Mouse (Mus musculus) adrenal gland (tissue): Measurements from ENCODE around the gene Olfr491.

Experiments used
- intact Hi-C: fragments of 180-260 bp; cut with DNase I; formaldehyde crosslinking; loops from one replicate; pipeline ENCODE4 v1.15.1; 2025
- long read RNA-seq, 2 experiments: library from polyadenylated mRNA; unstranded; transcript quantifications; one replicate each; pipeline ENCODE4 v2.0.0; 2020; ENCODE audit warnings: borderline replicate concordance in 1 of 2; ENCODE audit not compliant: insufficient replicate concordance in 1 of 2

The Olfr491 gene
- long read RNA-seq, experiment 1, result 0 reads
- long read RNA-seq, experiment 2, result 0 reads

DNA sequence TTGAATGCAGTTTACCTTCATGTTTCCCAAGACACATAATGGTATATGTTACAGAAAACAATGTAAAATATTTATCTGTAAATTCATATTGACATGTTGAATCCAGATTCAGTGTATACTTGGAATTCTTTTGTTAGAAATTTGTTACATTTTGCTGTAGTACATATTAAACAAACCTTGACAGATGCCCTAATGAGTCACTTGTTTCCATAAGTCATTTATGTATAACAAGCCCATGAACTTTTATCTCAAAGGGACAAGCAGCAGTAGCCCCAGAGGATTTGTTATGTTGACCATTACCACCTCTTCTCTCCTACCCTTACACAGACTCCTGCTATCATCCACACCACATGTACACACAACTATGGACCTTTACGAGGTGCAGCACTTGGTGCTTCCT, at the start of gene Olfr491:
Gene Olfr491 (plus strand): TSS at position 301 of the 400 bp plus-strand sequence.
- intact Hi-C loops, result no loop called here

GRCm38 (mm10) chr7:108288834-108289233, 24.4 kb upstream of the Olfr491 start, which contains the start of gene Olfr490:
Olfr490 (minus strand) TSS chr7:108288934.
- intact Hi-C loops, result no loop called here

GRCm38 (mm10) chr7:108323574-108323973, 10.3 kb downstream of the Olfr491 start, which contains the start of gene Olfr492:
Olfr492 (minus strand) TSS chr7:108323674.
- intact Hi-C loops, result no loop called here

GRCm38 (mm10) chr7:108346879-108347278, 33.6 kb downstream of the Olfr491 start, which contains the start of gene Olfr493:
Olfr493 (minus strand) TSS chr7:108346979.
- intact Hi-C loops, result no loop called here

GRCm38 (mm10) chr7:108365035-108365434, 51.8 kb downstream of the Olfr491 start, which contains the start of gene Olfr494:
Olfr494 (plus strand) TSS chr7:108365335.
- intact Hi-C loops, result no loop called here
